Mouse (Mus musculus) macrophage (primary cell): ENCODE measurements at regions not wholly inside any gene's neighbourhood (a gene's known extent, or its start where the extent isn't known, plus 50 kb on each side); places are given as distances from the start of the nearest gene placed in this dataset.

Source experiments
- H3K27ac ChIP-seq: fragments of 350-480 bp; formaldehyde crosslinking; 2 replicates; pipeline ENCODE4 v1.9.0; 2021
- H3K36me3 ChIP-seq: fragments of 350-480 bp; formaldehyde crosslinking; 2 replicates; pipeline ENCODE4 v1.9.0; 2021; ENCODE audit errors: inconsistent target
- H3K4me3 ChIP-seq: fragments of 350-480 bp; formaldehyde crosslinking; 2 replicates; pipeline ENCODE4 v1.9.0; 2021; ENCODE audit errors: inconsistent target
- H3K79me2 ChIP-seq: fragments of 350-480 bp; formaldehyde crosslinking; 2 replicates; pipeline ENCODE4 v1.9.0; 2021; ENCODE audit errors: inconsistent target
- WGBS: methylation state at CpG from one replicate; pipeline ENCODE4 v1.1.7; 2026; ENCODE audit warnings: inconsistent platforms; ENCODE audit not compliant: missing documents; 5-methylcytosine and 5-hydroxymethylcytosine counted together

GRCm38 (mm10) chr8:127860376-127860775, 498.0 kb upstream of the Nrp1 start:
- 84% methylated on average over 3 of the region's 3 CpGs for WGBS
- no peak overlapping the region for H3K4me3 ChIP-seq
- H3K27ac ChIP-seq: no peak overlapping the region
- H3K79me2 ChIP-seq: no peaks in the 10 kb centered on the region
- no peaks in the 10 kb centered on the region for H3K36me3 ChIP-seq

DNA sequence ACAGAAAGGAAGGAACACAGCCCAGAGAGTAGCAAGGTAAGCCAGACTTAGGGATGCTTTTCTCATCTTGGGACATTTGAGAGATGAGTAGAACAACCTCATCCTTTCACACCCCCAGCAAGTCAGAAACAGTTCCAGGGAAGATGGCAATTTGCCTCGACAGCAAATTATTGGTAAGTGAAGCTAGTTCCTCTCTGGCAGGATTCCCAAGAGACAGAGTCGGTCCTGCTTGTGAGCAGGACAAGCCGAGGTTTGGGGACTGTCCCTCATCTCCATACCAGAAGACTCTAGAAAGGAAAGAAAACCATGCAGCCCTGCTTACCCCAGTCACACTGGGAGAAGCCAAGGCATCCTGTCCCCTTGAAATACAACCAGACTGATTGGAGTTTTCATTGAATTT, 497.5 kb upstream of the Nrp1 start:
- 12% methylated on average over 3 of the region's 3 CpGs for WGBS
- no peak overlapping the region for H3K4me3 ChIP-seq
- H3K36me3 ChIP-seq: no peaks in the 10 kb centered on the region
- H3K79me2 ChIP-seq: no peaks in the 10 kb centered on the region
- no peak overlapping the region for H3K27ac ChIP-seq

DNA sequence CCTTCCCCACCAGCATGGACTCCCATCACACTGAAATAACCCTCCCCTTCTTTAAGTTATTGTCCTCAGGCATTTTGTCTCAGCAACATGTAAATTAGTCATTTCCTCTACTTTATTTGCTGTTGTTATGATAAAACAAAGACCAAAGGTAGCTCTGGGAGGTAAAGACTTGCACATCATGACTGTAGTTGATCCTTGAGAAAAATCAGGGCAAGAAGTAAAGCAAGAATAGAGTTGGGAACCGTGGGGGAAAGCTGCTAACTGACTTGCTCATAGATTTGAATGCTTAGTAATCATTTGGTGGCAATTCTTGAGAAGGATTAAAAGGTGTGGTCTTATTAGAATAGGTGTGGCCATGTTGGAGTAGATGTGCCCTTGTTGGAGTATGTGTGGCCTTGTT, 473.8 kb upstream of the Nrp1 start:
- H3K36me3 ChIP-seq: no peaks in the 10 kb centered on the region
- WGBS: 79% methylated on average over 1 of the region's 1 CpGs
- H3K4me3 ChIP-seq: no peak overlapping the region
- H3K79me2 ChIP-seq: no peaks in the 10 kb centered on the region
- H3K27ac ChIP-seq: no peak overlapping the region

- H3K27ac ChIP-seq: no peak overlapping the region
- 100% methylated on average over 3 of the region's 3 CpGs for WGBS
- H3K36me3 ChIP-seq: no peaks in the 10 kb centered on the region
- H3K79me2 ChIP-seq: no peaks in the 10 kb centered on the region
- no peak overlapping the region for H3K4me3 ChIP-seq
Measured at GRCm38 (mm10) chr8:127885211-127885610, 473.2 kb upstream of the Nrp1 start.

- WGBS: 21% methylated on average over 3 of the region's 3 CpGs
- H3K4me3 ChIP-seq: no peak overlapping the region
- no peak overlapping the region for H3K27ac ChIP-seq
- no peaks in the 10 kb centered on the region for H3K36me3 ChIP-seq
- no peaks in the 10 kb centered on the region for H3K79me2 ChIP-seq
Measured at GRCm38 (mm10) chr8:127885831-127886230, 472.6 kb upstream of the Nrp1 start.

GRCm38 (mm10) chr8:127890729-127891128, 467.7 kb upstream of the Nrp1 start:
- Histone ChIP-seq H3K36me3 (no peaks in the 10 kb centered on the region), H3K4me3 (no peak overlapping the region), H3K27ac (no peak overlapping the region), H3K79me2 (no peaks in the 10 kb centered on the region)
- WGBS: 92% methylated on average over 6 of the region's 6 CpGs

DNA sequence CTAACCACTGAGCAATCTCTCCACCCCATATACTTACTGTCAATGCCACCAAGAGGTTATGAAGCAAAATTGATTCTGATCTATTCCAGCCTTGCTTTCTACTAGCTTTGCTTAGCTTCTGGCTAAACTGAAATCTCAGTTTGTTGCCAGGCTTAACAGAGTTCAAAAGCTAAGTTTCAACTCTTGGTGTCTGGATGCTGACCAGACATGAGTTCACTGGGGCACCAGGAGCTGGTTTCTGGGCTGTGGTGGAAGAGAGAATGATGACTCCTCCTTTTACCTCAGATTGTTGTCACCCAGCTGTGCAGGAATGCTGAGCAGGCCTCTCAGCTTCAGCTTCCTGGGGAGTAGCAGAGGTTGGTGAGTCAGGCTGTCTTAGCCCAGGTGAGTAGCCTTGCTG, 464.1 kb upstream of the Nrp1 start:
- H3K4me3 ChIP-seq: no peak overlapping the region
- H3K27ac ChIP-seq: no peak overlapping the region
- no peaks in the 10 kb centered on the region for H3K79me2 ChIP-seq
- H3K36me3 ChIP-seq: no peaks in the 10 kb centered on the region

DNA sequence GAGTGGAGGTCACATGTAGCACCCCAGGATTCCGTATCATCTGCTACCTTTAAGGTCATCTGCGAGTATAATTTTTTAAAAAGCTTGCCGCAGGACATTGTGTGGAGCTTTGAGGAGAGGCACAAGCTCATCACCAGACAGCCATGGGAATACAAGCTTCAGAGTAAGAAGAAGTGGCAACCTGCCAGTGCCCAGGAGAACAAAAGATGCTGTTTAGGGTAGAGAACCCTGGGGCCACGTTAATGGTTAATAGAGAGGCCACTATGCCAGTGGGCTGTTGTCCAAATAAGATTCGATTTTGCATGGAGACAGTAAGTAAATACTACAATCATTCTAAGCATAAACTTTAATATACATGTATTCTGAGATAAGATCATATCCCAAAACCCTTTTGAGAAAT, 450.0 kb upstream of the Nrp1 start:
- WGBS: 93% methylated on average over 5 of the region's 5 CpGs
- H3K36me3 ChIP-seq: no peaks in the 10 kb centered on the region
- H3K27ac ChIP-seq: no peak overlapping the region
- no peak overlapping the region for H3K4me3 ChIP-seq
- H3K79me2 ChIP-seq: no peaks in the 10 kb centered on the region

GRCm38 (mm10) chr8:127909580-127909979, 448.8 kb upstream of the Nrp1 start:
- Histone ChIP-seq H3K36me3 (no peaks in the 10 kb centered on the region), H3K79me2 (no peaks in the 10 kb centered on the region), H3K27ac (no peak overlapping the region), H3K4me3 (no peak overlapping the region)
- 77% methylated on average over 2 of the region's 2 CpGs for WGBS

- no peaks in the 10 kb centered on the region for H3K36me3 ChIP-seq
- 61% methylated on average over 3 of the region's 3 CpGs for WGBS
- no peaks in the 10 kb centered on the region for H3K79me2 ChIP-seq
- no peak overlapping the region for H3K27ac ChIP-seq
- no peak overlapping the region for H3K4me3 ChIP-seq
Measured at GRCm38 (mm10) chr8:127914086-127914485, 444.3 kb upstream of the Nrp1 start.

- Histone ChIP-seq H3K36me3 (no peaks in the 10 kb centered on the region), H3K27ac (no peak overlapping the region), H3K4me3 (no peak overlapping the region), H3K79me2 (no peaks in the 10 kb centered on the region)
- WGBS: 95% methylated on average over 2 of the region's 2 CpGs
Measured at GRCm38 (mm10) chr8:127914914-127915313, 443.5 kb upstream of the Nrp1 start.

DNA sequence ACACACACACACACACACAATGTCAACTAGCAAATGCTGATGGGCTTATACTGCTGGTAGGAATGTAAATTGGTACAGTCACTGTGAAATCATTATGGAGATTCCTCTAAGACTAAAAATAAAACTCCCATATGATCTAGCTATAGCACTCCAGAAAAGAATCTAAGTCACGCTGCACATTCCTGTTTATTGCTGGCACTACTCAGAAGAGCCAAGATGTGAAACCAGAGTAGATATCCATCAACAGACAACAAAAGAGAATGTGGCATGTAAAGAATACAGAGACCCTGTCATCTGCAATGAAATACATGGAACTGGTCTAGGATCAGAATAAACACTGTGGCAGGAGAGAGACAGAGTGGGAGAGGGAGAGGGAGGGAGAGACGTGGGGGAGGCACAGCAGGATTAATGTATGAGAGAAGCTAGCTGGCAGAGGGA, 442.8 kb upstream of the Nrp1 start:
- WGBS: 90% methylated on average over 2 of the region's 2 CpGs
- Histone ChIP-seq H3K4me3 (no peak overlapping the region), H3K27ac (no peak overlapping the region), H3K79me2 (no peaks in the 10 kb centered on the region), H3K36me3 (no peaks in the 10 kb centered on the region)

- H3K4me3 ChIP-seq: no peak overlapping the region
- H3K79me2 ChIP-seq: no peaks in the 10 kb centered on the region
- 94% methylated on average over 1 of the region's 1 CpGs for WGBS
- H3K36me3 ChIP-seq: no peaks in the 10 kb centered on the region
- no peak overlapping the region for H3K27ac ChIP-seq
Measured at GRCm38 (mm10) chr8:127921925-127922324, 436.5 kb upstream of the Nrp1 start.

DNA sequence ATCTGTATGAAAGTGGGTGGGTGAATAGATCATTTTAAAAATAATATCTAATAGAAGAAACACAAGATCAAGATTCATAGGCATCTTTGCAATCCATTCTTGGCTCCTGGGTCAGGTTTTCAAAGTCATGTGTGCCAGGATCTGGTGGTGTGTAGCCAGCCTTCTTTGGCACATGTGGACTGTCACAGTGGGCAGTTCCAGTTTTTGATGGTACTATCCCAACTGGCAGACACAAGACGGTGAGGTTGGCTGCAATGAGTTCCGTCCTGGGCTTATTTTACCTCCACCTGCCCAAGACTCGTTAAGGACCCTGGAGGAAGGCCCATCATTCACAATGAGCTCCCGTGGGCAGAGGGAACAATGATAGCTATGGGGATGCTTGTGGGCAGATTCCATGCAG, 435.1 kb upstream of the Nrp1 start:
- H3K4me3 ChIP-seq: no peak overlapping the region
- 100% methylated on average over 4 of the region's 4 CpGs for WGBS
- H3K27ac ChIP-seq: no peak overlapping the region
- H3K36me3 ChIP-seq: no peaks in the 10 kb centered on the region
- H3K79me2 ChIP-seq: no peaks in the 10 kb centered on the region

GRCm38 (mm10) chr8:127932276-127932675, 426.1 kb upstream of the Nrp1 start:
- no peak overlapping the region for H3K27ac ChIP-seq
- no peaks in the 10 kb centered on the region for H3K79me2 ChIP-seq
- WGBS: 89% methylated on average over 1 of the region's 1 CpGs
- H3K4me3 ChIP-seq: no peak overlapping the region
- no peaks in the 10 kb centered on the region for H3K36me3 ChIP-seq

DNA sequence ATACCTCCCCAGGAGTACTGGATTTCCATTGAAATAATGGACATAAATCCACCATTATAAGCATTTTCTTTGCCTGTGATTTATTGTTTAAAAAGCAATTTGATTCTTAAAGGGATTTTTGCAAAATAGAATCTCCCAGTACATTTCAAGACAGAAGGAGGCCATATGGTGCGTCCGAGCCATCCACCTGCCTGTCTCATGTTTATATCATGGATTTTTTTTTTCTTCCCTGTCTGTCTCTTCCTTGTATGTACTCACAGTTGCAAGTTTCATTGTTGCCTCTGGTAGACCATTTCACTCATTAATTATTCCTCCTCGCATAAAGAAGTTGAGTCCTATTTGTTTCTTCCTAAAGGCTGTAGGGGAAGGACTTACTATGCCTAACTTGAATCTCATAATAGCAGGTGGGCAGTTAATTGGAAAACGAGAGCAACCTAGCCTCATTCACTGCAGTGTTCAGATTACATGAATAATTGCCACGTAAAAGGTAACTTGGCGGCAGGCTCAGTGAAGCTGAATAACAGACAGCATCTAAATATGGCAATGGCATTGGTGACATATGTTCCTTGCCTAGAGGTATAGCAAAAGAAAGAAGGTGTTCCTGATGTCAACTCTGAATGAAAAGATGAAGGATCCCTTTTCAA, 421.5 kb upstream of the Nrp1 start:
- no peak overlapping the region for H3K27ac ChIP-seq
- 92% methylated on average over 6 of the region's 6 CpGs for WGBS
- no peaks in the 10 kb centered on the region for H3K79me2 ChIP-seq
- no peaks in the 10 kb centered on the region for H3K36me3 ChIP-seq
- H3K4me3 ChIP-seq: no peak overlapping the region
